Mouse (Mus musculus): Measurements from ENCODE around the gene Fbxo33.
"Not testable (repeated sequence)": the region's sequence is repeated elsewhere in the genome, so short reads cannot be mapped to it uniquely, and the experiment has no call there.

Fbxo33 gene

DNA sequence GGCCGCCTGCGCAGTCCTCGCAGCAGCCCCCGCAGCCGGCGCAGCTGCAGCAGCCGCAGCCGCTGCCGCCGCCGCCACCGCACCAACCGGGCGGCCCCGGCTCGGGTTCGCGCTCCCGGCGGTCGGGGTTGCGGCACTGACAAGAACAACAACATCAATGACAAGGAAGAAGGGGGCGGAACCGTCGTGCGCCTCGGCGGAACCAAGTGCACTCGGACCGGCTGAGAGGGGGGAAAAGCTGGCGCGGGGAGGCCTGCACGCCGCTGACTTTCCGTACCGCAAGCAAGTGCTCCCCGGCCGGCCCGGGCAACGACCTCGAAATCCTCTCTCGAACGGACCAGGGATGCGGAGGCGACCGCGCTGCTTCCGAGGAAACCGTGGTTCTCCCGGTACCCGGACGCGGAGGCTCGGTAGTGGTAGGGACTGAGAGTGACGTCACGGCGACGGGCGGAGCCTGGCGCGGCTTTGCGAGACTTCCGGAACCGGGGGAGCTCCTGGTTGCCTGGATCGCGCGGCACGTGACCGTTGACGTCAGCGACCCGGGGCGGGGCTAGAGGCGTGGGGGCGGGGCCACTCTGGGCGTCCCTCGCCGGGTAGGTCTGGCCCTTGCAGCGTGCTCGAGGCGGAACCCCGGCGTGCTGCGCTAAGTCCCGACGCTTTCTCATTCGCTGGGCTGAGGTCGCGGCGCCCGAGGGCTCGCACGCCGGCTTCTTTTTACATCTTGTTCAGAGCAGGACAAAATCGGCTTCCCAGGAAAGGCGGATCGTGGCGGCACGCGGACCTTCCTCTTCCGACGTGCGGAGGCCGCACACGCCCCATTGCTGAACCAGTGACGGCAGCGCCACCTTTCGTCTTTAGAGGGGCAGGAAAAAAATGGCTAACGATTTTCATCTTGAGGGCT, at the start of gene Fbxo33:
Gene Fbxo33, minus strand, starts transcription at position 401 of the 901 bp plus-strand sequence.
- peak; percentile 100 for DNase-seq (ENCODE audit: extremely low spot score, low spot score)

DNA sequence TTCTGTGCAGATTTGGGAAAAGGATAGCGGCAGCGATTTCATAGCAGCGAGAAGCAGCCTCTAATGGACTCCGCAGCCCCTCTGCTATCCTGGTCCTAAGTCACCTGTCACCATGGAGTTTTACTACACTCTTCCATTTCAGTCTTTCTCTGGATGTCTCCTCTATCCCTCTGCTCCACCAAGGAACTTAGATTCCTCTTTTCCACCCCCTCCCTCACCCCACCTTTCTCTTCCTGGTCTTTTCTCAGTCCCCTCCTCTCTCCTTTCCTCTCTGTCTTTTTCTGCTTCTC, 46.4 kb upstream of the Fbxo33 start:
- DNase-seq (ENCODE audit: extremely low spot score, low spot score) = no peak

DNA sequence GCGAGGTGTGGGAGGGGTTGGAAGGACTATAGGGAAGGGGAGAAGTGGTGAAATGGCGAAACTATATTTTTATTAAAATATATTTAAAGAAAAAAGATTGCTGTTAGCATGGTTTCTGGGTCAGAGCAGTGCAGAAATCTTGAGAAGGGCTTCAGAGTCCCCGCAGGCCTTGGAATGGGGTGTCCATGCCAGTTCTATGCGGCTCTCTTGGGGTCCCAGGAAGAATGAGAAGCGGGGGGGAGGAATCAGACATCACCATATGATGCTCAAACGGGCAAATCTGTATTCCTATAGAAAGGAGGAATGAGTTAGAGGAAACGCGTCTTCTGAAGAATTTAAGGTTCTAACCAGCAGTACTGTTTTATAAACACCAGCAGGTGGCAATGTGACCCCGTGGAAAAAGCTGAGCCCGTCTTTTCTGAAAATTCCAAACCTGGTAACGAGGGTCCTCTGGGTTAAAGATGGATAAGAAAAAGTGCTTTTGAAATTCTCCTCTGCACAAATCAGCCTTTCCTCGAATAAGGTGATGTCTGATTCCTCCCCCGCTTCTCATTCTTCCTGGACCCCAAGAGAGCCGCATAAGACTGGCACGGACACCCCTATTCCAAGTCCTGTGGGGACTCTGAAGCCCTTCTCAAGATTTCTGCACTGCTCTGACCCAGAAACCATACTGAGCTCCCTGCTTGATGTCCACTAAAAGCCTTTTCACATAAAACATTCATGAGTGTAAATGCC, 45.8 kb upstream of the Fbxo33 start:
- peak; percentile 21 for DNase-seq (ENCODE audit: extremely low spot score, low spot score)

DNA sequence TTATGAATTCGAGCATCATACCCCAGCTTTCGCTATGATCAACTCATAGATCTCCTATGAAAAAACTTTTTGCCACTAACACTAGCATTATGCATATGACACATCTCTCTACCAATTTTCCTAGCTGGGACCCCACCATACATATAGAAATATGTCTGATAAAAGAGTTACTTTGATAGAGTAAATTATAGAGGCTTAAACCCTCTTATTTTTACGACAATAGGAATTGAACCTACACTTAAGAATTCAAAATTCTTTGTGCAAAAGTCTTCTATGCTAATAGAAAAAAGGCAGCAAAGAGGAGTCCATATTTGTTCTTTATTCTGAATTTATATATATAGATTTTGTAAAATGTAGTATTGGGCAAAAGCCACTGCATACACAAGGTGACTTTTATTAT, 43.3 kb upstream of the Fbxo33 start:
- DNase-seq (ENCODE audit: extremely low spot score, low spot score) = no peak

DNA sequence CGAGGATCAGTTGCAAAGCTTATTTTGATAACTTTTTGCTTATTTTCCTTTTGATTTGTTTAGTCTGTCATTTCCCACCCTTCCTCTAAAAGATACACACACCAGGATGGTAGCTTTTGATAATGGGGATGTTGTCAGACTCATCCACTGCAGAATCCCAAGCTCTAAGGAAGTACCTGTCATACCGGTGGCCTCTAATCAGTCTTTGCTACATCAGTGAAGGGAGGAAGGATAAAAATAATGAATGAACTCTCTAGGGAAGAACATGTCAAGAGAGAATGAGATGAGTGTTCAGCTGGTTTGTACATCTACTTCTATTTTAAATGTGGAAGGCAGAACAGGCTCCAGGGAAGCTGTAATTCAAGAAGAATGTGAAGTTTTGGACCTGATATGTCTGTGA, 41.3 kb upstream of the Fbxo33 start:
- no peak for DNase-seq (ENCODE audit: extremely low spot score, low spot score)

DNA sequence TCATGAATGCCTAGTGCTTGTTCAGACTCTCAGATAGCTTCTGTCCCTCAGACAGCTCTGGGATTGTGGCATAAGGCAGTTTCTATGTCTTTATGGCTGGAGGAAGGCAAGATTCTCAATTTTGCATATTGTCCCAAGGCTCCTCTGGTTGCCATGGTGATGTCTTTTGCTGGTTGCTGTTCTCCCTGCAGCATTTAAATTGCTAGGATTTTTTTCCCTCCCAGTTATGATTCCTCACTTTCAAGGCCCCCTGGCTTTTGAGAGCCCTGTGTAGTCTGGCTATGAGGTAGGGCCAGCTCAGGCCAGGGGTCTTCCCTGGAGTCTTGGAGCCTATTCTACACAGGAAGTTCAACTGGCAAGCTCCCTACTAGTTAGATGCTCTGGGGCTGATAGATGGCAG, 40.8 kb upstream of the Fbxo33 start:
- DNase-seq (ENCODE audit: extremely low spot score, low spot score) = no peak

DNA sequence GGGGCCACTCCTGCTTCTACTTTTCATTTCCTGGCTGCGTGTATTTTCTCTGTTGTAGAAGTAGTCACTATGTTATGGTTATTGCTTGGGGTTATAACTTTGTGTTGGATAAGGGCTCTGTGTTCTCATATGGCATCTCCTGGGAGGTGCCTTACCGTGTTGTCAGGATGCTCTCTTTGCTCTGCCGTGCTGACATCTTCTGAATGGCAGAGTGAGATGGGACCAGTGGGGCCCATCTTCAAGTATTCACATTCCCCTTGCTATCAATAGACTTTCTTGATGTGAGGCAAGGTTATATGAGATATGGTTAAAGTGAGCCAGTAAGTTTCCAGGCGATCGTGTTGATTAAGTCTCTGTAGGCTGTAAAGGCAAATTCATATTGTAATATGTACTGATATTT, 39.5 kb upstream of the Fbxo33 start:
- no peak for DNase-seq (ENCODE audit: extremely low spot score, low spot score)

DNA sequence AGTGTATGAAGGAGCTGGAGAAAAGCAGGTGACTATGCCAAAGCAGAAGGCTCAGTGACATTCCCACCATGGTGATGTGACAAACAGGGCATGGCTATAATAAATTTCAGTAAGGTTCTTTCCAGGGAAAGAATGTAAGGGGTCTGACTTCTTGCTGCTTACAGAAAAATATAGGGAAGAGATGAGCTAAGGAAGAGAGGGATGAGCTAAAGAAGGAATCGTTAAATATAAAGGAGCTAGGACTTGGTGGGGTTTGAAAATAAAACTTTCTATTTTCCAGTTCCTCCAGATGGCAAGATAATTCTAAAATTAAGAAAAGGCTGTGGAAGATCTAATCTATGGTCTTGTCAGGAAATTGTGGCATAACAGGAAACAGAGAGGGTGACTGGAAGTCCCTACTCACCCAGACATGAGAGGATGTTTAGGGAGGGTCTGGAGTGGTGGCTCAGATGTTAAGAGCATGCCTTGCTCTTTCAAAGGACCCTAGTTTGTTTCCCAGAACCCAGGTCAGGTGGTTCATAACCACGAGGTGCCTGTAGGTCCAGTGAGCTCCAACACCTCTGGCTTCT, 30.8 kb upstream of the Fbxo33 start:
- DNase-seq (ENCODE audit: extremely low spot score, low spot score) = no peak

DNA sequence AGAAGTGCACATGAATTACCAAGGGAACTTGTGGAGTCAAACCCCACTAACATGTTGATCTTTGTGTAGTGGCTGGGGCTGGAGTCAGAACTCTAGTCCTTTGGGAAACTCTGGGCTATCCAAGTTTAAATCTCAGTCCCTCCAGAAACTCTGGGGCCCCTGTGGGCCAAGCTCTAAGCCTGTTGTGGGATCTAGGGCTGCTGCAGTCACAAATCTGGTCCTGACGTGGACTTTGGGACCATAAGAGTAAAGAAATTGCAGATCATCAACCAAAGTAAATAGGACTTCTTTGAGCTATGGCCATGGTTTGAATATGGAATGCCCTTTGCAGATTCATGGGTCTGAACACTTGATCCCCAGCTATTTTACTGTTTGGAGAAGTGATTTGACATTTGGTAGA, 29.4 kb upstream of the Fbxo33 start:
- DNase-seq (ENCODE audit: extremely low spot score, low spot score) = no peak

DNA sequence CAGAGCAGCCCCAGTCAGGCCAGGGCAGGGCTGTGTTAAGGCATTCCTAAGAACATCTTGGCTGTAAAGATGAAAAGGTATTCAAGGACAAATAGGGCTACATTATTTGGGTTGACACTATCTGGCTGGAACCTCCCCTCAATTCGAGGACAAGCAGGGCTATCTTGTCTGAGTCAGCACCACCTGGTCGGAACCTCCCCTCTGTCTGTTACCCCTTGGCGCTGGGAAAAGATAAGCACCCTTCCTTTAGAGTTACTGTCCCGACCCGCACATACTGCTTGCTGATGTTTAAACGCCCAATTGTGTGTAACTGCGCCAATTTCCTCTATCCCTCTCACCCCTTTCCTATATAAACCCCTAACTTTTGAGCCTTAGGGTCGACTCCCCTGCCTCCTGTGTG, 21.5 kb upstream of the Fbxo33 start:
- DNase-seq (ENCODE audit: extremely low spot score, low spot score) = not testable (repeated sequence)

DNA sequence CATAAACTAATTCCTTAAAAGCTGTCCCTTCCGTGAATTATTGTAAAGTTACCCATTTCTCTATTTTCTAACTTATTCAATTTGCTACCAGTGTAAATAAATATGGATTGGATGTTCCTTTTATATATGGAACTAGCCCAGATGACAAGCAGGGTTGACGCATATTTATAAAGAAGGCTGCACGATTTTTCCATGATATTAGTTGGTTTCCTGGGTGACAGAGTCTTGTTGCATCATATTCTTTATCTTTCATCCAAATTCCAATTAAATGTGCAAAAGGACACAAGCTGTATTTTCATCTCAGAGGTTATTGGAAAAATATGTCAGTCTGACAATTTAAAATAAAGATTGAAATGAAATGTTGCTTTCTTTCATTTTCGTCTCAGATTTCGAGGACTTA, 18.9 kb upstream of the Fbxo33 start:
- no peak for DNase-seq (ENCODE audit: extremely low spot score, low spot score)

DNA sequence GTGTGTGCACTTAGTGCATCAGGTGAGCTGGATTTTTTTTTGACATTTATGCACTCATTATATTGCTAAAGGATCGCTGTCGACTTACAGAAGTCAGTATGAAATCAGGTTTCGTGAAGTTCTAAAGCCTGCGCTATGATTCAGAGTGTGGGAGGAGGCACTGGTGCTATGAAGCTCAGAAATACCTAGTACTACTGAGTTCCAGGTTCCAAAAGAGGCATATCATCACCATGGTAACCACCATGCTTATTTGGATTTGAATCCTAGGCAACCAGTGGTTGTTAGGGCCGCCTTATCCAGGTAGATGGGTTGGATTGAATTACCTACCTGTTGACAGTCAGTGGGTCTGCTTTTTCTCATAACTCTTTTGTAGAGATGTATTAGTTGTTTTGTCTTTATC, 8.9 kb upstream of the Fbxo33 start:
- no peak for DNase-seq (ENCODE audit: extremely low spot score, low spot score)

DNA sequence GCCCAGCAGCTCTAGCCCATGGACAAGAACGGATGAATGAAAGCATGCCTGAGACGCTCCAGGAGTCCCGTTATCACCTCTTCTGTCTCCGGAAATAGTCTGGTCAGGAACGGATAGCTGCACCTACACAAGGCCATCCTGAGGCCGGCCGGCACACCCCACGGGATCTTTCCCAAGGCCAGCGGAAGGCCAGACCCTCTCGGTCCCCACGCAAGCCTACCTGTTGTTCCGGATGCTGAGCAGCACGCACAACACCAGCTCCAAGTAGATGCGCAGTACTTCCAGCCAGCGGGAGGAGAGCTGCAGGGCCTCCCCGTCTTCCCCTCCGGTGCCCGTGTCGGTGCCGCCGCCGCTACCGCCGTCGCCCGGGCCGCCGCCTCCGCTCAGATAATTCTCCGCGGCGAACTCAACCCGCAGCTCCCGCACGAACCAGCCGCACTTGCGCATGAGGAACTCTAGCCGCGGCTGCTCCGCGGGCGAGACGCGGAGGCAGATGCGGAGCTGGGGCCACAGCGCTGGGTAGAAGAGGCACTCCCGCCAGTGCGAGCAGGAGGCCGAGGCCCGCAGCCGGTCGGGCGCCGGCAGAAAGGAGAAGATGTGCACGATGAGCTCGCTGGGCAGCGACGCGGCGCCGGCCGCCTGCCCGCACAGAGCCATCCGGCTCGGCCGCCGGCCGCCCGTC, 744 bp downstream of the Fbxo33 start:
- no peak for DNase-seq (ENCODE audit: extremely low spot score, low spot score)

DNA sequence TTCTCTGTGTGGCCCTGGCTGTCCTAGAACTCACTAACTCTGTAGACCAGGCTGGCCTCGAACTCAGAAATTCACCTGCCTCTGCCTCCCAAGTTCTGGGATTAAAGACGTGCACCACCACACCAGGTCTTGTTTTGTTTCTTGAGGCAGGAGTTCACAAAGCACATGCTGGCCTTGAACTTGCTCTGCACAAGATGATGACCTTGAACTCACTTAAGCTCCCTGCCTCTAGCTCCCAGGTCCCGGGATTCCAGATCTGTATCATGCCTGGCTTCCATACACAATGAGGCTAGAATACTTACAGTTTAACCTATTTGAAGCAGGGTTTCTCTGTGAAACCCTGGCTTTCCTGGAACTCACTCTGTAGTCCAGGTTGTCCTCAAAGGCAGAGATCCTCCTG, 2.2 kb downstream of the Fbxo33 start:
- no peak for DNase-seq (ENCODE audit: extremely low spot score, low spot score)

DNA sequence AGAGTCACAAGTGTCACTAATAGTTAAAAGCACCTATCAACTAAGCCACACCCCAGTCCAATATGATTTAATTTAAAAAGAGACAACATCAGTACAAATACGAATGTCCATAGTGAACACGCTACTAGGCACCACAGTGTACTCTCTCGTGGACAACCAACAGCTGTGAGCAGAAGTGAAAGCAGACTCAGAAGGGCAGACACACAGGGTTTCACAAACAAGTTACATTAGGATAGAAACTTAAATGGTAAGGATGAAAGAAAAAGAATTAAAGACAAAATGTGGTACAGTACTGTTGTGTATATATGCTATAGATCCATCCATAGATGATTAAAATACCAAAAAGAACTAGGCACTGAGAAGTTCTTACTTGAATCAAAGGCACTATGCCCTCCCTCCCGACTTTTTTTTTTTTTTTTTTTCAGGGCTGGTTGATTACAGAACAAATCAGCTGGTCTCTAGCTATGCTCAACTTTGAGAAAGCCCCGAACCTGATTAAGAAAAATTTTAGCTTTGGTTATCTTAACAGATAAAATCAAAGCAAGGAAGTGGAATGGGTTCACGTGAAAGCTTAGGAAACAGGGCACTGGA, 2.8 kb downstream of the Fbxo33 start:
- DNase-seq (ENCODE audit: extremely low spot score, low spot score) = no peak

DNA sequence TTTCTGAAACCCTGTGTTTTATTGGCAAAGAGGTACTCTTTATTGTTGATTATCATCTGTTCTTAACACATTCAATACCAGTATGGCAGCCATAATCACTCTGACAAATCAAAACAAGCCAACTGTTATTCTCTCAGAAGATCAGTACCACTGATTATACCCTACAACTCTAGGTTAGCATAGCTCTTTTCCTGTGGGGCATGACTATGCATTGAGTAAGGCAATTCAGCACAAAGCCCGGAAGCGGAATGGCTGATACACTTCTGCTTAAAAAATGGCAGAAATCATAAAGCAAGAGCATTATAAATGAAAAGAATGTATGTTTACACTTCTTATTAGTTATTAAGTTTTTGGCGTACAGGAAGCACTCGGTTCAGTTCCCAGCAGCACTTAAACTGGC, 3.3 kb downstream of the Fbxo33 start:
- DNase-seq (ENCODE audit: extremely low spot score, low spot score) = no peak

DNA sequence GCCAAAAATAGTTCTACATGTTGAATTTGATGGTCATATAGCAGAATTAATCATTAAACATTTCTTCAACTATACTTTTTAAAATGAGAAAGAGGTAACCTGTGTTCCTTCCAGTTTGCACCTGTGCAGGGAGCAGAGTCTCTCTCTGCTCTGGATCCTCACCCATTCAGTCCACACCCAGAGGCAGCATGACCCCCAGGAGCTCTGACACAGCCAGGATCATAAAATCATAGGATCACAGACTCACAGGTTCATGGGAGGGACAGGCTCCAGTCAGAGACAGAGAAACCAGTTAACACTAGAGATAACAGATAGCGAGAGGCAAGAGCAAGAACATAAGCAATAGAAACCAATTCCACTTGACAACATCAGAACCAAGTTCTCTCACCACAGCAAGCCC, 11.7 kb downstream of the Fbxo33 start:
- DNase-seq (ENCODE audit: extremely low spot score, low spot score) = no peak

DNA sequence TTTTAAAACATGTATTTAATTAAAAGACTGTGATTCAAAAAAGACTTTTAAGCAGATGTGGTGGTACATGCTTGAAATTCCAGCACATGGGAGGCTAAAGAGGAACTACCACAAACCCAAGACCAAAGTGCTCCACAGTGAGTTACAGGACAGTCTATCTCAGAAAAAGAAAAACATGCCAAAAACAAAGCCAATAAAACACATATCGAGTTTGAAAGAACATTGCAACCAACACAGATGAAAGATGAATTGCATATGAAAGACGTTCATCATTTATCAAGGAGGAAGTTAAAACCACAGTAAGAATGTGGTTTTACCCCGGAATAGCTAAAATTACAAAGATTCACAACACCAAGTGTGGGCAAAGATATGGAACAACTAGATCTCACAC, 12.5 kb downstream of the Fbxo33 start:
- DNase-seq (ENCODE audit: extremely low spot score, low spot score) = no peak

DNA sequence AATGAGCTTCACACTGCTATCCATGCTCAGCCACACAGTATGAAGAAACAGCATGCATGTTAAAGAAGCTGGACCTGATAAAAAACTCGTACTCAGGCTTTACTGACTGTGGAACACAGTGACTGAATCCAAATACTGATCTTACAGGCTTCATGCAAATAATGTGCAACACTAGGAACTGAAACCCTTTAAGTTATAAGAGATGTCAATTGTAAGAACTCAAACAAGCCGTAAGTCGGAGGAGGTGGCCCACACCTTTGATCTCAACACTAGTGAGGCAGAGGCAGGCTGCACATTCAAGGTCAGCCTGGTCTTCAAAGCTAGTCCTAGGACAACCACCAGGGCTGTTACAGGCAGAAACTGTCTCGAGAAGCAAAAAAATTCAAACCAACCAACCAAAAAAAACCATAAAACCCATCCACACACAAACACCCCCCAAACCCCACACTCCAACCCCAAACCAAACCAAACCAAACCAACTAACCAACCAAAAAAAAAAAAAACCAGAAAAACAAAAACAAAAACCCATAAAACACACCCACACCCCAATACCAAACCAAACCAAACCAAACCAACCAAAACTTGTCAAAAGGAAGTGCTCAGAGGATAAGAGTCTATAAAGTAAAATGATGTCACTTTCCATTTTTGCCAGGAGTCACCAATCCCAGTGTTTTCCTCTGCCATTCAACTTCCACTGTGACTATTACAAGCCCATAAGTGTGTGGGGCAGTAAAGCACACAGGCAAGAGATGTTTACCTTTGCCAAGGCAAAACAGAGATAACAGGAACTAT, 13.1 kb downstream of the Fbxo33 start:
- no peak for DNase-seq (ENCODE audit: extremely low spot score, low spot score)

DNA sequence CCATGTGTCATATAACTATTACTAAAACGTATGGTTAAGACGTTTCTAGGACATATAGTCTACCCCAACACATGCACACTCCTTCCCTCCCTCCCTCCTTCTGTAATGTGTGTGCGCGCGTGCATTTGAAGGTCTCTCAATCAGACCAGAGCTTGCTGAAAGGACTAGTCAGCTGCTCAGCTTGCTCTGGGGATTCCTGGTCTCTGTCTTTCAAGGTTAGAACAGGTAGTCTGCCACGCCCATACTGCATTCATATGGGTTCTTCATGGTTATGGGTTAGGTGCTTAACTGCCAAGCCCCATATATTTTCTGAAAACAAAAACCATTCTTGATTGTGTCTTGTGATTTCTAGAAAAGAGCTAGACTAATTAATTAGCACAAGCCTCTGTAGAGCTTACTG, 14.0 kb downstream of the Fbxo33 start:
- DNase-seq (ENCODE audit: extremely low spot score, low spot score) = no peak

DNA sequence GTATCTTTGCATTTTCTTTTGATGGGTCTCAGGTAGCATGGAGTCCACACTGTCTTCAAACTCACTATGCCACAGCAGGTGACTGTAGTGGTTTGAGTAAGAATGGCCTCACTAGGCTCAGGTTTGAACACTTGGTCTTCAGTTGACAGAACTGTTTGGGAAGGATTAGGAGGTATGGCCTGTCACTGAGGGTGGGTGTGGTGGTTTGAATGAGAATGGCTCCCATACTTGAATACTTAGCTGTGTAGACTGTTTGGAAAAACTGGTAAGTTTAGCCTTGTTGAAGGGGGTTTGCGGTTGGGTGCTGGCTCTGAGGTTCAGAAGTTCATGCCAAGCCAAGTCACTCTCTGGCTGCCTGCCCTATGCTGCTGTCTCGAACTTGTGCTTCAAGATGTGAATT, 20.2 kb downstream of the Fbxo33 start:
- no peak for DNase-seq (ENCODE audit: extremely low spot score, low spot score)

Data from neural tube, embryonic 10.5 days (tissue).